Mouse (Mus musculus): ENCODE measurements around the gene Alkbh5. TPM values are rescaled to one million over a fixed set of nuclear protein-coding genes. Genes with fewer than 3 reads are reported as not detected.

The Alkbh5 gene
- polyA plus RNA-seq, 1 experiment: 29.0 TPM

GRCm38 (mm10) chr11:60538371-60539281, 2.4 kb downstream of the Alkbh5 start:
- TF ChIP-seq GATA1 (IDR thresholded peaks at IDR 0.05; ENCODE audit: low read length): no peak

- no peak for TF ChIP-seq GATA1 (IDR thresholded peaks at IDR 0.05; ENCODE audit: low read length)
Measured at GRCm38 (mm10) chr11:60539540-60539939, 3.4 kb downstream of the Alkbh5 start.

- TF ChIP-seq GATA1 (IDR thresholded peaks at IDR 0.05; ENCODE audit: low read length): no peak
Measured at GRCm38 (mm10) chr11:60540002-60540610, 3.9 kb downstream of the Alkbh5 start.

- TF ChIP-seq GATA1 (IDR thresholded peaks at IDR 0.05; ENCODE audit: low read length): no peak
Measured at GRCm38 (mm10) chr11:60540761-60541160, 4.6 kb downstream of the Alkbh5 start.

- no peak for TF ChIP-seq GATA1 (IDR thresholded peaks at IDR 0.05; ENCODE audit: low read length)
Measured at GRCm38 (mm10) chr11:60541831-60542230, 5.7 kb downstream of the Alkbh5 start.

GRCm38 (mm10) chr11:60545433-60545832, 9.3 kb downstream of the Alkbh5 start:
- TF ChIP-seq GATA1 (IDR thresholded peaks at IDR 0.05; ENCODE audit: low read length): no peak

- no peak for TF ChIP-seq GATA1 (IDR thresholded peaks at IDR 0.05; ENCODE audit: low read length)
Measured at GRCm38 (mm10) chr11:60548112-60548511, 11.9 kb downstream of the Alkbh5 start.

- TF ChIP-seq GATA1 (IDR thresholded peaks at IDR 0.05; ENCODE audit: low read length): no peak
Measured at GRCm38 (mm10) chr11:60553091-60553490, 16.9 kb downstream of the Alkbh5 start.

- TF ChIP-seq GATA1 (IDR thresholded peaks at IDR 0.05; ENCODE audit: low read length): no peak
Measured at GRCm38 (mm10) chr11:60557675-60558074, 21.5 kb downstream of the Alkbh5 start.

GRCm38 (mm10) chr11:60559342-60559741, 23.2 kb downstream of the Alkbh5 start:
- TF ChIP-seq GATA1 (IDR thresholded peaks at IDR 0.05; ENCODE audit: low read length): no peak

Other genes with a start within 250 kb of the Alkbh5 start
- 38.0 and 41.4 TPM in 2 replicates for gene Tom1l2, start 183.5 kb upstream of the Alkbh5 start, polyA plus RNA-seq (2012)
- 0.04 and 0.08 TPM in 2 replicates for gene Drc3, start 183.1 kb upstream of the Alkbh5 start, polyA plus RNA-seq (2012)
- gene Gid4, start 119.2 kb upstream of the Alkbh5 start, polyA plus RNA-seq (2012): 11.6 and 11.8 TPM in 2 replicates
- 79.2 and 117 TPM in 2 replicates for gene Atpaf2, start 117.9 kb upstream of the Alkbh5 start, polyA plus RNA-seq (2012)
- gene Drg2, start 81.8 kb upstream of the Alkbh5 start, polyA plus RNA-seq (2012): 59.7 and 81.1 TPM in 2 replicates
- not detected in 2 replicates for gene Myo15, start 67.0 kb upstream of the Alkbh5 start, polyA plus RNA-seq (2012)
- gene Llgl1, start 163.3 kb downstream of the Alkbh5 start, polyA plus RNA-seq (2012): 18.2 and 24.1 TPM in 2 replicates
- gene Flii, start 190.9 kb downstream of the Alkbh5 start, polyA plus RNA-seq (2012): 57.2 and 186 TPM in 2 replicates
- 20.2 and 22.2 TPM in 2 replicates for gene Mief2, start 192.0 kb downstream of the Alkbh5 start, polyA plus RNA-seq (2012)
- 5.2 and 9.2 TPM in 2 replicates for gene Top3a, start 241.0 kb downstream of the Alkbh5 start, polyA plus RNA-seq (2012)
- gene Smcr8, start 241.1 kb downstream of the Alkbh5 start, polyA plus RNA-seq (2012): 1.2 and 1.7 TPM in 2 replicates